Mouse (Mus musculus) neutrophil, adult 5-6 weeks (primary cell): ENCODE measurements around the gene Card14. TPM values are rescaled to one million over a fixed set of nuclear protein-coding genes. Genes with fewer than 3 reads are reported as not detected.
"Not testable (repeated sequence)": the region's sequence is repeated elsewhere in the genome, so short reads cannot be mapped to it uniquely, and the experiment has no call there.

Experiments used
- ATAC-seq: fragments of 151-379, 151-347 bp; 2 replicates; pipeline ENCODE4 v1.8.0; 2017; ENCODE audit warnings: mild to moderate bottlenecking, moderate TSS enrichment; ENCODE audit not compliant: insufficient number of reproducible peaks, poor library complexity, low FRiP score, severe bottlenecking; ENCODE audit errors: extremely low read depth
- total RNA-seq: library from RNA; stranded (forward); fragments of 200-1000 nt; gene quantifications from 2 replicates; pipeline ENCODE4 v1.2.3, GENCODE M21; 2017

Gene Card14
- total RNA-seq, 1 experiment from 2014 or later: 0.12 TPM

DNA sequence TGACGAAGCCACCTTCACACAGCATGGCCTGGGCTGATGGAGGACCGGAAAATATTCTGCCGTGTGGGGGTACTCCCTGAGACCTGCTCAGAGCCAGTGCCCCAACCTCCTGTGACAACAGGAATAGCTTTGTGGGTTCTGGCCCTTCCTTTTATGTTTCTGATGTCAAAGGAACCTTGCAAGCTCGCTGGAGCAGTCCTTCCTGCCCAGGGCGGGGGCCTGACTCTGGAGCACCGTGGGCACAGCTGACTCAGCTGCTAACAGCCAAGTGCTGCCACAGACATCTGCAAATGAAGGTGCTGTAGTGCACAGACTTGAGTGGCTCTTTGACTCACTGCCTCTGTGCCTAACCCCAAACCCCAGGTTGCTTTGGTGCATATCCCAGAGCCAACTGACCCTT lies 37.3 kb downstream of the Card14 start:
- no peak for ATAC-seq

DNA sequence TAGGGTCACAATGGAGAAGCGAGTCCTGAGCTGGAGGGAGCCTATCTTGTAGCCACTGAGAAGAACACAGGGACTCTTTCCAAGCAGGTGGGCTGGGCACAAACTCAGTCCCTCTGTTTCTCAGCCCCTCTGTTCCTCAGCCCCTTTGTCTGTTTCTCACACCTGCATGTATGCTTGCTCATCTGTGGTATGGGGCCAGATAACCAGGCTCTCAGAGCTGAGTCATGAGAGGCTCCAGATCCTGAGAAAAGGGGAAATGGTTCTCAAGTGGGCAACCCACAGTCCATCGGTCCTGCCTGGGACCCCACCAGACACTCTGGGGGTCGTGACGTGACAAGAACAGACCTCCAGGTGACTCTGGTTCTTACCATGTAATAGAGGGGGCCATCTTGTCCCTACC lies 39.6 kb downstream of the Card14 start:
- no peak for ATAC-seq

DNA sequence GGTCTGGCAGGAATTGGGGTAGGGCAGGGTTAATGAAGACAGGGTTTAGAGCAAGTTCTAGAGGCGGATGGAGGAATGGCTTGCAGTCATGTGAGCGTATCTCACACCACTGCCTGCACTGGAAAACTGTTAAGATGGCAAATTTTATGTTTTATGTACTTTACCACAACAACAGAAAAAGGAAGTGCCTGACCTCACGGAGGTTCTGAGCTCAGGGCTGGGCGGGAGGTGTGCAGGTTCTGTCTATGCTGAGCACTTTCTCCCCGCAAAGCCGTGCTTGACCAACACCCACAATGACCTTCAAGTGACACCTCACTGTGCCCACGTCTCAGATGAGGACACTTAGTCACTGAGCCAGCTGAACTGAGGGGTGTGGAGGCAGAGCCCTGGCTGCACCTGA lies 44.5 kb downstream of the Card14 start:
- peak; percentile 59 for ATAC-seq

GRCm38 (mm10) chr11:119353946-119354345 lies 46.4 kb downstream of the Card14 start:
- no peak for ATAC-seq

GRCm38 (mm10) chr11:119354798-119355442 lies 47.4 kb downstream of the Card14 start:
- peak; percentile 54; the same call in 1 of the 2 replicates for ATAC-seq

DNA sequence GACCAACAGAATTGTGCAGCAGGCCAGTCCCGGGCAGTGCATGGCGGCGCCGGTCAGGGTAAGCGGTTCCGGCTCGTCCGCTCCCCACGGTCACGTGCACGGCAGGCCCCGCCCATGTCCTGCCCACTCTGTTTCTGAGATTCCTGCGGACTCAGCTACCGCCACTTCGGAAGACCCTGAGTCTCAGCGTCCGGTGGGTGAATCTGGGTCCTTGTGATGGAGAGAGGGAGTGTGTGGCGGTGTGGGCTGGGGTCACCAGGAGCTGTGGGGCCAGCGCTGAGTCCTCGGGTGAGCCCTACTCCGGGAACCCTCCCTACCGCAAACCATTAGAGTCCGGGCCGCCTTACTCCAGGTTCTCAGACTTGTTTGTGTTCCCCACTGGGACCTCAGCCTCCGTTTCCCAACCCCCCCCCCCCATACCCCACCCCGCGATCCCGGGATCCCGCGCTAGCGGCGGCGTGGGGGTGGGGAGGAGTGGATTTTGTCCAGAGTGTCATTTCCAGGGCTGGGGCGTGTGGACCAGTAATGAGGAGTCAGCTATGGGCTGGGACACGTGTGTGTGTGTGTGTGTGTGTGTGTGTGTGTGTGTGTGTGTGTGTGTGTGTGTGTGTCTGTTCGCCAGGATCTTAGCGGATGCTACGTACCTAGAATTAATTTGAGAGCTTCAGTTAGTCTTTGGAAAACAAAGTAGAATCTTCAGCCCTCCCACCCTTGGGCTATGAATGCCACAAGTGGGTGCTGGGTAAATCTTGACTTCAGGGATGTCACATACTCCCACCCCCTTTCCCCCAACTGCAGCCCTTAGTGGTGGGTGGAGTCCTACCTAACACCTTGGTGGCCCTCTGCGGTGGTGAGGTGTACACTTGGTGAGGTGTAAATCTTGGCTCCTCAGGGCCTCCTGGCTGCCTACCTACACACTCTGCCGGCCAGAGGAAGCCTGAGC lies 48.1 kb downstream of the Card14 start, which contains the start of the genes Sgsh and Slc26a11:
TSS of gene Sgsh (minus strand) at position 94 of the 943 bp plus-strand sequence.
TSS of gene Slc26a11 (plus strand) at position 115 of the 943 bp plus-strand sequence.
- ATAC-seq: peak; percentile 58

- no peak for ATAC-seq
Measured at GRCm38 (mm10) chr11:119359089-119359488, 51.5 kb downstream of the Card14 start.

DNA sequence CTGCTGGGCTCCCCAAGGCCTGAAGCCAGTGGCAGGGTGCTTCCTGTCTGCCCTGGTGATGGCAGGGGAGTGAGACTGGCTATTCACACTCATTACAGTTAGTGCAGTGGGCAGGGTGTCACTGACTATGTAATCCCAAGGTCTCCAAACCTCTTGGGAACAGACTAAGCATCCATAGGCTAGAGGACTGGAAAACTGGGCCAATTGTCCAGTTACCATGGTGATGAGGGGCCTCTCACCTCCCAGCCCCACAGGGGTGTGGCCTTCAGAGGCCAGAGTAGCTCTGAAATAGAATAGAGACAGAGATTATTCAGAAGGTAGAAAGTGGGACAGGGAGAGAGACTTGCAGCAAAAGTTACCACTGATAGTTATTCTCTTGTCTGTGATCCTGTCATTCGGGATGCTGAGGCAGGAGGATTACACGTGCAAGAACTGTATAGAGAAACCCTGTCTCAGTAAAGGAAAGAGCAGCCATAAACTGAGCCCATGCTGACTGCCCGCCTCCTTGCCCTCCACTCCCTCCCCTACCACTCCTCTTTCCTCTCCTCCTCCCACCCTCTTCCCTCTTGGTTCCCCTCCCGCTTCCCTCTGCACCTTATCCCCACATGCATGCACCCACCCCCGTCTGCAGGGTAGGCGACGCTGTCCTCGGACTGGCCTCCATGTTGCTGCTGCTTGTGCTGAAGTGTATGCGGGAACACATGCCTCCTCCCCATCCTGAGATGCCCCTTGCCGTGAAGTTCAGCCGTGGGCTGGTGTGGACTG lies 55.4 kb downstream of the Card14 start:
- no peak for ATAC-seq

DNA sequence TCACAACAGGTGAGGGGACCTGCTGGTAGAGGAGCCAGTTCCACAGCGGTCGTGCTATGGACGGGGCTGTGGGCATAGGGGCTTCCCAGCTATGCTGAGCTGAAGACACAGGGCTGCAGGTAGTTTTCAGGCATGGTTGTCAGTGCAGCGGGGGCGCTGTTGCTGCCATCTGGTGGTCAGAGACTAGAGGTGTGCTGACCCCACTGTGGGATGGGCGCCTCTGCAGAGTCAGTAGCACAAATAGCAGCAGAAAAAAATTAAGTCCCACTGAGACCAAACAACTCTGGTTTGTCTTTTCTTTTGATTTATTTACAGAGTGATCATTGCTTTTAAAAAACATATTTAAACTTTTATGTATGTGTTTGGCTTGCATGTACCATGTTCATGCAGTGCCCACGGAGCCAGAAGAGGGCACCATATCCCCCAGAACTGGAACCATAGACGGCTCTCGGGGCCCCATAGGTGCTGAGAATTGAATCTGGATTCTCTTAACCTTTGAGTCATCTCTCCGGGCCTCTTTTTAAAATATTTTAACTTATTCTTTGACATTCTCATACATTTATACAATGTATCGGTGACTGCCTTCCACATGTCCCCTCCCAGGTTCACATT lies 56.1 kb downstream of the Card14 start:
- ATAC-seq: peak; percentile 95

GRCm38 (mm10) chr11:119375425-119375824 lies 67.9 kb downstream of the Card14 start:
- no peak for ATAC-seq

- peak; percentile 59 for ATAC-seq
Measured at GRCm38 (mm10) chr11:119377326-119377725, 69.8 kb downstream of the Card14 start.

DNA sequence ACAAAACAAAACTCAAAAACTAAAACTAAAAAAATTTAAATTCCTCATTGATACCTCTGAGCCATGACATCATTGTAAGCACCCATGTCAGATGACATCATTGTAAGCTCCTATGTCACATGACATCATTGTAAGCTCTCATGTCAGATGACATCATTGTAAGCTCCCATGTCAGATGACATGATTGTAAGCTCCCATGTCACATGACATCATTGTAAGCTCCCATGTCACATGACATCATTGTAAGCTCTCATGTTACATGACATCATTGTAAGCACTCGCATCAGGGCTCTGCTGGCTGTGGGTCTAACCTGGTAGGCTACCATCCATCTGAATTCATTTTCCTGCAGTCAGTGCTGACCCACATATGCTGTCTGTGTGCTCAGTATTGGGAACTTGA lies 71.0 kb downstream of the Card14 start:
- ATAC-seq: no peak

DNA sequence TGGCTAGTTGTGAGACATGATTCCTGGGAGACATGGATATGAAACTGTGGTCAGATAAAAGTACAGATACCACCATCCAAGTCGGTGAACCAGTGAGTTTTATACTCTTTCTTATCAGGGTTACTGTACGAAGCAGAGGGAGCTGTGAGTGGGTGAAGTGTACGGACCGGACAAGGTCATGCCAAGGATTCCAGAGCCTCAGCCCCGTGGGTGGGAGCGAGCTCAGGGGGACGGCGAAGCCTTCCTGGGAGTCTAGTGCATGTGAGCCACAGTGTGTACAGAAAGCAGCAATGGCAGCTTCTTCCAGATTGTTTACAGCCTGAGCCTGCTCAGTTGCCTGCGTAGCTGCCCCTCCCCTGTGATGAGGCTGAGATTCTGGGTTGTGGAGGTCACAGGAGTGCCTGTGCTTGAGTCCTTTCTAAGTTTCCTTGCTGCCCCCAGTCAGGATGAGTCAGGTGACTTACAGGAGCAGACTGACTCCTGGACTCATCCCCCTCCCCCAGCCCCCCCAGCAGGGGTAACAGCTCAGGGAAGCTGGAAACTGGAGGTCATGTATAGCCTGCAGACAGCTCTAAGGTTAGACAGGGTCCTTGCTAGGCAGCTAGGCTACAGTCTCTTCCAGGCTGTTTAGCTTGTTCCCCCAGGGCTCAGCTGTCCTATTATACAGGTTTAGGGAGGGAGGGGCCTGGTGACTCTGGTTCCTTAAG lies 74.2 kb downstream of the Card14 start:
- ATAC-seq: no peak

DNA sequence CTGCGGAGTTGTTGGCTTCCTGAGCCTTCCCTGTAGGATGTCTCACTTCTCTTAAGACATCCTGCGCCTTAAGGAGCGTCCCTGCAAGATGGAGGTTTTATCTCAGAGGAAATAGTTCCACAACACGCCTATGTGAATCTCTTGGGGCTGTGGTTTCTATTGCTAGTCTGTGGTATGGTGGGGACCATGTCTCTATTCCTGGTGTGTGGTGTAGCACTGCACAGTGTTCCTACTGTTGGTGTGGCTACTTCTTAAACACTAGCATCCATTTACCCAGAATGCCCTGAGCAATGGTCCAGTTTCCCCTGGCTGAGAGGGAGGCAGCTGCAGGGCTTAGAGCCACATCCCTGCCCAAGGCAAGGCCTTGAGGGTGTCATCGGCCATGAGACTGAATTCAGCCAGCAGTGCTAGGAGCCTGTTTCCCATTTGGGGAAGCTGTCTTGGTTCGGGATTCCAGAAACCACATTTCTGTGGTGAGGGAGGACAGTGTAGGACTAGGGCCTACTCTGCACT lies 74.8 kb downstream of the Card14 start:
- no peak for ATAC-seq

DNA sequence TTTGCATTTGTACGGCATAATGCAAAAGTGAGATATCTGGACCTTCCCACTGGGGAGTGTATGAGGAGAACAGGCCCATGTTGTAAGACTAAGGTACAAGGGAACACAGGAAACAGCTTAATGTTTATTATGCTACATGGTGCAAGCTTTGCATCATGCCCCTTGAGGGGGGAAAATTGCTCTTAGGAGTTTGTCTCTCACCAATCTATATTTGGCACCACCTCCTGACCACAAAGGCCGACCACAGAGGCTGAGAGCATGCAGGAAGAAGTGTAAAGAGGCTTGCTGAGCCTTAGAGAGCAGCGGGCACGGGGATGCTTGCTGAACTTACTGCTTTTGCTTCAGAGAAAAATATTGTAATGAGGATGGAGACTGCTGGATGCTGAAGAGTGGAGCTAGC lies 77.3 kb downstream of the Card14 start:
- ATAC-seq: peak; percentile 39

DNA sequence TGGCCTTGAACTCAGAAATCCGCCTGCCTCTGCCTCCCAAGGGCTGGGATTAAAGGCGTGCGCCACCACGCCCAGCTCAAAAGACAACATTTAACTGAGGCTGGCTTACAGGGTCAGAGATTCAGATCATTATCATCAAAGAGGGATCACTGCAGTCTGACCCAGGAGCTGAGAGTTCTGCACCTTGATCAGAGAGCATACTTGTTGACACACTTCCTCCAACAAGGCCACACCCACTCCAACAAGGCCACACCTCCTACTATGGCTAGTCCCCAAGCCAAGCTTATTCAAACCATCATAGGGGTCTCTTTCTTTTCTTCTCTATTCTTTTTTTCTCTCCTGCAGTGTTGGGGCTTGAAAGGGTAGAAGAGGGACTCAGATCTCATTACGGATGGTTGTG lies 78.7 kb downstream of the Card14 start:
- ATAC-seq: no peak

GRCm38 (mm10) chr11:119387273-119387672 lies 79.7 kb downstream of the Card14 start:
- not testable (repeated sequence) for ATAC-seq

- no peak for ATAC-seq
Measured at GRCm38 (mm10) chr11:119389851-119390270, 82.3 kb downstream of the Card14 start.
